In genomic region chr1:131541903-131542302, GRCm38 (mm10) we compare ENCODE assay signal across 28 mouse cellular contexts. TPM values are rescaled to one million over a fixed set of nuclear protein-coding genes. Genes with fewer than 3 reads are reported as not detected.
"Had no signal": no experiment of that assay in that cellular context is flagged by ENCODE, and none has a peak within 500 bp of the region (broad histone marks: within the 10 kb centered on the region; RNA-seq: fewer than 3 reads in every experiment).

No protein-coding gene starts in this region.

- H3K9me3 ChIP-seq: kidney, embryonic 15.5 days; liver, embryonic 12.5 days; liver, embryonic 15.5 days; lung, embryonic 15.5 days; megakaryocyte, embryonic 14.5 days; midbrain, embryonic 10.5 days; midbrain, embryonic 13.5 days; neural tube, embryonic 12.5 days; neural tube, embryonic 15.5 days had no signal

- H3K36me3 ChIP-seq: kidney, embryonic 15.5 days; lung, embryonic 15.5 days; midbrain, embryonic 13.5 days; neural tube, embryonic 12.5 days; neural tube, embryonic 15.5 days had no signal

- H3K4me1 ChIP-seq: kidney, embryonic 15.5 days; liver, embryonic 12.5 days; liver, embryonic 15.5 days; lung, embryonic 15.5 days; neural tube, embryonic 15.5 days had no signal

- H3K27ac ChIP-seq: kidney, embryonic 15.5 days; liver, embryonic 12.5 days; liver, embryonic 15.5 days; lung, embryonic 15.5 days; midbrain, embryonic 13.5 days; neural tube, embryonic 12.5 days; neural tube, embryonic 15.5 days; stomach, postnatal 0 days had no signal

- DNase-seq: kidney, adult 8-10 months; kidney, postnatal 10 days; kidney, postnatal 36 days; left cerebral cortex, postnatal 4 days; liver; lung, adult 18-20 months; lung, postnatal 10 days; lung, postnatal 36 days; right cerebral cortex, adult 18-20 months; right cerebral cortex, postnatal 14 days; right cerebral cortex, postnatal 4 days; thymus, adult 2 months; thymus, postnatal 14 days; thymus, postnatal 4 days had no signal

- H3K4me2 ChIP-seq: kidney, embryonic 15.5 days; liver, embryonic 12.5 days; liver, embryonic 15.5 days; lung, embryonic 15.5 days; midbrain, embryonic 13.5 days; neural tube, embryonic 12.5 days; neural tube, embryonic 15.5 days had no signal

- ATAC-seq: liver, embryonic 12.5 days; midbrain, embryonic 13.5 days had no signal

- H3K27me3 ChIP-seq: kidney, embryonic 15.5 days; liver, embryonic 12.5 days; liver, embryonic 15.5 days; lung, embryonic 15.5 days; megakaryocyte, embryonic 14.5 days; midbrain, embryonic 13.5 days; neural tube, embryonic 12.5 days; neural tube, embryonic 15.5 days had no signal

- H3K4me3 ChIP-seq: kidney, embryonic 15.5 days; liver, embryonic 12.5 days; liver, embryonic 15.5 days; lung, embryonic 15.5 days; megakaryocyte, embryonic 14.5 days; midbrain, embryonic 10.5 days; midbrain, embryonic 13.5 days; neural tube, embryonic 12.5 days; neural tube, embryonic 15.5 days had no signal

- H3K9ac ChIP-seq: kidney, embryonic 15.5 days; liver, embryonic 12.5 days; liver, embryonic 15.5 days; lung, embryonic 15.5 days; midbrain, embryonic 13.5 days; neural tube, embryonic 12.5 days; neural tube, embryonic 15.5 days had no signal

RNA-seq across cellular contexts. Expression of gene Avpr1b, which starts 57.1 kb away (rescaled TPM):
- total RNA-seq: left cerebral cortex, adult 8-10 months; left cerebral cortex, postnatal 14 days; left cerebral cortex, postnatal 4 days; midbrain, postnatal 0 days had no signal
- polyA plus RNA-seq: kidney, embryonic 15.5 days; liver, embryonic 12.5 days; liver, embryonic 15.5 days; lung, embryonic 15.5 days; midbrain, embryonic 10.5 days; midbrain, embryonic 13.5 days; midbrain, postnatal 0 days; neural tube, embryonic 12.5 days; neural tube, embryonic 15.5 days; stomach, embryonic 14.5 days; thymus, adult 2 months had no signal
